Mouse (Mus musculus) stomach, postnatal 0 days (tissue): ENCODE measurements around the gene Macrod1. TPM values are rescaled to one million over a fixed set of nuclear protein-coding genes. Genes with fewer than 3 reads are reported as not detected.

Experiments used
- ATAC-seq: fragments of 200-750 bp; cut with Nextera tagmentation; 2 replicates; pipeline ENCODE4 v1.8.0; 2017; ENCODE audit not compliant: low FRiP score, low TSS enrichment
- DNase-seq: peaks from one replicate; pipeline ENCODE4 v3.0.0-alpha.2; 2016; ENCODE audit warnings: low spot score
- H3K27ac ChIP-seq: fragments of 300-500 bp; sonication (generic); replicated peaks from 2 replicates; pipeline ENCODE4 v1.5.1; 2014; ENCODE audit warnings: mild to moderate bottlenecking, control low read depth
- H3K27me3 ChIP-seq: fragments of 300-500 bp; sonication (generic); 2 replicates; pipeline ENCODE4 v1.6.1; 2014; ENCODE audit warnings: low read length; ENCODE audit not compliant: control insufficient read depth, insufficient read depth
- H3K36me3 ChIP-seq: fragments of 300-500 bp; sonication (generic); 2 replicates; pipeline ENCODE4 v1.6.1; 2014; ENCODE audit warnings: low read length, mixed read lengths; ENCODE audit not compliant: control insufficient read depth, insufficient read depth
- H3K4me1 ChIP-seq: fragments of 300-500 bp; sonication (generic); replicated peaks from 2 replicates; pipeline ENCODE4 v1.6.1; 2014; ENCODE audit warnings: antibody characterized with exemption; ENCODE audit not compliant: control insufficient read depth, insufficient read depth
- H3K4me2 ChIP-seq: fragments of 300-500 bp; sonication (generic); replicated peaks from 2 replicates; pipeline ENCODE4 v1.6.1; 2014; ENCODE audit warnings: low read depth, mild to moderate bottlenecking, control low read depth, moderate library complexity
- H3K4me3 ChIP-seq: fragments of 300-500 bp; sonication (generic); 2 replicates; pipeline ENCODE4 v1.5.1; 2014; ENCODE audit warnings: low read depth, low read length, control low read depth
- H3K9ac ChIP-seq: fragments of 300-500 bp; sonication (generic); 2 replicates; pipeline ENCODE4 v1.6.1; 2014; ENCODE audit warnings: mild to moderate bottlenecking, low read length, control low read depth, mixed read lengths
- H3K9me3 ChIP-seq: fragments of 300-500 bp; sonication (generic); 2 replicates; pipeline ENCODE4 v1.6.1; 2016; ENCODE audit warnings: low read length; ENCODE audit not compliant: control insufficient read depth
- CTCF ChIP-seq: IDR thresholded peaks from 2 replicates; pipeline ENCODE4 v1.5.1; 2016; ENCODE audit warnings: antibody characterized with exemption, low read depth, mild to moderate bottlenecking, moderate library complexity
- EP300 ChIP-seq: optimal IDR thresholded peaks from 2 replicates; pipeline ENCODE3; 2016; ENCODE audit warnings: antibody characterized with exemption
- WGBS: fragments of 180-500 bp; shearing (Covaris S2); extraction: QIAGEN DNeasy Blood & Tissue Kit; methylation state at CpG from one replicate; pipeline ENCODE4 v1.1.7; 2014; 5-methylcytosine and 5-hydroxymethylcytosine counted together
- polyA plus RNA-seq: library from polyadenylated mRNA; unstranded; fragments of >200 nt; fragmentation: Nextera tagmentation; extraction: Ambion mirVana; gene quantifications from 2 replicates; pipeline ENCODE4 v1.2.1, GENCODE M21; 2015

The Macrod1 gene
- polyA plus RNA-seq, 1 experiment from 2014 or later = 16.8 TPM

DNA sequence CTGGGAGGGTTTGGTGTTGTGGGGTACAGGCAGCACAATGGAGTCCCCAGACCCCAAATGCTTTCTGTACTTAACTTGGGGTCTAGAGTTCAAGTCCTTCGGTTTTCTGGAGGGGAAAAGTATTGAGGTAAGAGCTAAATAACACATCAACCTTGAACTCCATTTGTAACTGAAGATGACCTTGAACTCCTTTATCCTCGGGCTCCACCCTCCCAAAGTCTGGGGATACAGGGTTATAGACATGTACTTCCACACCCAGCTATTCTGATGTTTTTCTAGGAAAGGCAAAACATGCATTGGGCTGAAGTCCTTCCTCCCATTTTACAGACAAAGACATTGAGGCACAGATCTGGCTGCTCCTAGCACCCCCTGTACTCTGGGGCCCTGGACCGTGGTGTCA lies 87.8 kb downstream of the Macrod1 start:
- H3K27me3 ChIP-seq = no peaks in the 10 kb centered on the region
- peak overlapping the region; percentile 54; the same call in 1 of the 2 replicates for H3K4me2 ChIP-seq
- TF ChIP-seq CTCF (no peak), EP300 (no peak)
- H3K27ac ChIP-seq = no peak overlapping the region
- WGBS = 74% methylated on average over 3 of the region's 3 CpGs
- no peaks in the 10 kb centered on the region for H3K36me3 ChIP-seq
- no peak overlapping the region for H3K9ac ChIP-seq
- no peak for ATAC-seq
- H3K9me3 ChIP-seq = no peaks in the 10 kb centered on the region
- 0 out of 2 replicates have a peak, but pooled peaks cover 3% of the 10 kb centered on the region for H3K4me1 ChIP-seq
- no peak overlapping the region for H3K4me3 ChIP-seq
- DNase-seq = no peak

- Histone ChIP-seq H3K9me3 (no peaks in the 10 kb centered on the region), H3K36me3 (no peaks in the 10 kb centered on the region), H3K27ac (no peak overlapping the region), H3K4me3 (no peak overlapping the region), H3K4me1 (0 out of 2 replicates have a peak, but pooled peaks cover 3% of the 10 kb centered on the region), H3K9ac (no peak overlapping the region), H3K27me3 (no peaks in the 10 kb centered on the region), H3K4me2 (no peak overlapping the region)
- WGBS = 85% methylated on average over 13 of the region's 13 CpGs
- no peak for DNase-seq
- no peak for ATAC-seq
- TF ChIP-seq CTCF (no peak), EP300 (no peak)
Observed at GRCm38 (mm10) chr19:7146376-7146775, 89.8 kb downstream of the Macrod1 start.

GRCm38 (mm10) chr19:7148096-7148495 lies 91.5 kb downstream of the Macrod1 start:
- no peak overlapping the region for H3K27ac ChIP-seq
- WGBS = 42% methylated on average over 4 of the region's 4 CpGs
- no peak for TF ChIP-seq CTCF
- no peak for TF ChIP-seq EP300

DNA sequence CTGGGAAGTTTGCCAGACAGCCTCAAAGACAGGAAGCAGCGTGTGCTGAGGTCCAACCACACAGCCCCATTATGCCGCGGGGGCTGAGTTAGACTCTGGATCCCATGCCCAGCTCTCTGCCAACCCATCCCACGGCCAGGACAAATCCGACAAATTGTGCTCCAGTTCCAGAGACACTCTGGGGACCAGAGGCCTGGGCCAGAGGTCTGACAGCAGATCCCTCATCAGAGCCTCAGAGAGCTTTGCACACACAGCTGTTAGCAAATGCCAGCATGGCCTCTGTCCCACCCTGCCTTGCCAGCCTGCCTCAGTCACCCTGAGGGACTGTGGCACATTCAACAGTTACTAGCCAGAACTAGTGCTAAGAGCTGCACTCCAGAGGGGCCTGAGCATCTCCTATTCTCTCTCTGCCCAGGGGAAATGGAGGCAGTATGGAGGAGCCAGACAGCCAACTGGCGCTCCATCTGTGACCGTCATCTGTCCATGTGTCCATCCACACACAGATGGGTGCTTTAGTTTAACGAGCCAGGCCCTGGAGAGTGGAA lies 92.0 kb downstream of the Macrod1 start:
- TF ChIP-seq EP300 (no peak), CTCF (no peak)
- ATAC-seq = no peak
- H3K9ac ChIP-seq = no peak overlapping the region
- H3K4me3 ChIP-seq = no peak overlapping the region
- H3K36me3 ChIP-seq = no peaks in the 10 kb centered on the region
- WGBS = 68% methylated on average over 8 of the region's 8 CpGs
- no peak overlapping the region for H3K27ac ChIP-seq
- H3K27me3 ChIP-seq = no peaks in the 10 kb centered on the region
- H3K9me3 ChIP-seq = no peaks in the 10 kb centered on the region
- no peak for DNase-seq
- H3K4me1 ChIP-seq = 0 out of 2 replicates have a peak, but pooled peaks cover 3% of the 10 kb centered on the region
- no peak overlapping the region for H3K4me2 ChIP-seq

More at GRCm38 (mm10) chr19:7148096-7148495, 91.5 kb downstream of the Macrod1 start:
- H3K4me3 ChIP-seq = no peak overlapping the region
- ATAC-seq (no peak), DNase-seq (no peak)
- 0 out of 2 replicates have a peak, but pooled peaks cover 3% of the 10 kb centered on the region for H3K4me1 ChIP-seq
- H3K9ac ChIP-seq = no peak overlapping the region
- H3K27me3 ChIP-seq = no peaks in the 10 kb centered on the region
- no peak overlapping the region for H3K4me2 ChIP-seq
- no peaks in the 10 kb centered on the region for H3K36me3 ChIP-seq
- H3K9me3 ChIP-seq = no peaks in the 10 kb centered on the region

DNA sequence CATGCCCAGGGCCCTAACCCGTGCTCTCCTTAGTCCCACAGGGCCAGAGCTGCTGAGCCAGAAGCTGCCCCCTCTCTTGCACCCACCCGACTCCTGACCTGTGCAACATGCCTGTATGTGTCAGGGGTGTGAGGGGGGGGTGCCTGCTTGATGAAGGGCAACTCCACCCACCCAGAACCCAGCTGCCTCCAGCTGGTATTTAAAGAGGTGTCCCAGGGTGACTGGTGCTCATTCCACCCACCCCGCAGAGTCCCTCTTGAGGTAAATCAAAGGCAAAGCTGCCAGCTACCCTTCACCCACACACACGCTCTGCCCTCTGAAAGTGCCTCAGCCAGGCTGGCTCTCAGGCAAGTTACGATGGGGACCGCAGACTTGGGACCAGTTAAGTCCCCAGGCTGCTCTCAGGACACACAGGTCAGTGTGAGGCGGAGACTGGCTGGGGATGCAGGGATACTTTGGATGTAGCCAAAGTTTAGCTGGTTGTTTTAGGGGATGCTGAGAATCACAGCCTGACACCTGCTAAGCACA lies 92.6 kb downstream of the Macrod1 start:
- Histone ChIP-seq H3K9ac (no peak overlapping the region), H3K4me3 (no peak overlapping the region), H3K4me1 (no peaks in the 10 kb centered on the region), H3K36me3 (no peaks in the 10 kb centered on the region), H3K4me2 (no peak overlapping the region), H3K9me3 (no peaks in the 10 kb centered on the region), H3K27ac (no peak overlapping the region), H3K27me3 (no peaks in the 10 kb centered on the region)
- 77% methylated on average over 7 of the region's 7 CpGs for WGBS
- no peak for ATAC-seq
- DNase-seq = no peak
- TF ChIP-seq EP300 = no peak
- TF ChIP-seq CTCF = no peak

- WGBS = 82% methylated on average over 7 of the region's 7 CpGs
- Histone ChIP-seq H3K9me3 (no peaks in the 10 kb centered on the region), H3K4me1 (no peaks in the 10 kb centered on the region), H3K27ac (no peak overlapping the region), H3K36me3 (no peaks in the 10 kb centered on the region), H3K4me2 (no peak overlapping the region), H3K9ac (no peak overlapping the region), H3K27me3 (no peaks in the 10 kb centered on the region), H3K4me3 (no peak overlapping the region)
- ATAC-seq = no peak
- no peak for TF ChIP-seq CTCF
- no peak for TF ChIP-seq EP300
- DNase-seq = no peak
Observed at GRCm38 (mm10) chr19:7151300-7151926, 94.8 kb downstream of the Macrod1 start.
